Mouse (Mus musculus) heart, adult 2 months (tissue): ENCODE measurements around the gene Bco2.

Experiments
- CTCF ChIP-seq: fragments of 200-600 bp; IDR thresholded peaks from 2 replicates; pipeline ENCODE4 v1.8.1; 2022; ENCODE audit warnings: antibody characterized with exemption, mild to moderate bottlenecking, moderate library complexity
- EP300 ChIP-seq: fragments of 200-500 bp; IDR thresholded peaks from 2 replicates; pipeline ENCODE4 v1.6.1; 2011; ENCODE audit warnings: low read depth, low read length, control low read depth; ENCODE audit not compliant: insufficient read depth

DNA sequence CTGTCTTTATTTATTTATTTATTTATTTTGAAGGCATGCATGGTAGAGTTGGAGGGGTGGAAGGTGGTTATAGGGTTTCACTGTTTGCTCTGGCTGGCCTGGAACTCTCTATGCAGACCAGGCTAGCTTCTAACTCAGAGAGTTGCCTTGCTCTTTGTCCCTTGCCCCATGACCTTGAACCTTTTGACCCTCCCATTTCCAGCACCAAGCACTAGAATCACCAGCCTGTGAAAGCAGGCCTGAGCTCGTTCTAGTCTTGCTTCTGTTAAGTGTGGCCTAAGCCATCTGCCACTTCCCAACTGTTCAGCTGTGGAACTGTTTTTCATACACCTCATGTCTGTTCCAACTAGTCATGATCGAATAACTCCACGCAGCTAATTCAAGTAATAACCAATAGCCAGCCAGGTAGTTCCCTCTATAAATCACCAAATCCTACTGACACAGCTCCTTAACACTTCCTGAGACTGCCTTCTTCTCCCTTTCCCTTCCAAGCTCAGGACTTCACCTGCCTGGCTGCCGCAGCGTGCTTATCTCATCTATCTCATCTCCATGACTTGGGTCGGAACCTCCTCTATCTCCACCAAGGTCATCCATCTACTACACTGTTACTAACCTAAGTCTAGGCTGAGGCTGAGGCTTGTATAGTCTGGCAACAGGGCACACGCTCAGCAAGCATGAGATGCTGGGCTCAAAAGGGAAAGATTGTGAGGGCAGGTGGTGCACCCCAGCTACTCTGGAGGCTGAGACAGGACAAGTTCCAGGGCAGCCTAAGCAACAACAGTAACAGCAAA is 47.3 kb upstream of the Bco2 start:
- TF ChIP-seq CTCF, result no peak
- TF ChIP-seq EP300, result no peak
